Mouse (Mus musculus): ENCODE measurements at regions not wholly inside any gene's neighbourhood (a gene's known extent, or its start where the extent isn't known, plus 50 kb on each side); places are given as distances from the start of the nearest gene placed in this dataset.
A peak's percentile ranks its signal among the peaks of the same experiment; 100 is the strongest.

DNA sequence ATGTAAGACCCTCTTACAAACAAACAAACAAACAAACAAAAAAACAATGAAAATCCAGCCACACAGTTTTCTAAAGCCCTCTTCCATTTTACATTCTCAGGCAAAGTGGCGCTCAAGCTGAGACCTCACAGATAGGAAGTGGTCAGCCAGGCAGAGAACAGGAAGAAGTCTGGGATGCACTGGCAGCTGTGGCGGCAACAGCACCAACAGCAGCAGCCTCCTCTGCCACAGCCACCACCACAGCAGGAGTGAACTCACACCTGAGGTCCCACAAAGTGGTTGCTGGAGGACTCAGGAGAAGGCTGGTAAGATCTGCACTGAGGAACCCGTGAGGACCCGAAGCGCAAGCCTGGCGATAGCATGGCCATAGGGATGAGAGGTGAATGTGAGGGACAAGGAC lies 156.3 kb downstream of the Grm4 start:
- DNase-seq, result no peak

- no peak for DNase-seq
These were observed 156.9 kb downstream of the Grm4 start for GRCm38 (mm10) chr17:27364338-27364737.

GRCm38 (mm10) chr17:27363911-27364310 lies 157.3 kb downstream of the Grm4 start:
- no peak for DNase-seq

DNA sequence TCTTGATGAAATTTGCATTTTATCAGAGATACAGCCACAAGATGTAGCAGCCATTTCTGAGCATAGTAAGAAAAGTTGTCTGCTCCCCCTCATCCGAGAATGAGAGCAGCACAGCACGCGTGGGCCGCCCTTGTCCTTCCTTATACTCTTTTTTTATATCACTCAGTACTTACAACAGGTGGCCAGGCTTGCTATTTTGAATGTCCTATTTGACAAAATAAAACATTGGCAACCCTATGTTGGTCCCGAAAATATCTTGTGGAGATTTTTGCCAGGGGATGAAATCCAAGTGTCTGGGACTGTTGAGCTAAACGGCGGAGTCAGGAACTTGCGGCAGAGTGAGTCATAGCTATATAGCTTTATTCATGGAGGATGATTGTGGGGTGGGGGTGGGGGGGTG lies 158.0 kb upstream of the Lemd2 start:
- DNase-seq, result no peak

DNA sequence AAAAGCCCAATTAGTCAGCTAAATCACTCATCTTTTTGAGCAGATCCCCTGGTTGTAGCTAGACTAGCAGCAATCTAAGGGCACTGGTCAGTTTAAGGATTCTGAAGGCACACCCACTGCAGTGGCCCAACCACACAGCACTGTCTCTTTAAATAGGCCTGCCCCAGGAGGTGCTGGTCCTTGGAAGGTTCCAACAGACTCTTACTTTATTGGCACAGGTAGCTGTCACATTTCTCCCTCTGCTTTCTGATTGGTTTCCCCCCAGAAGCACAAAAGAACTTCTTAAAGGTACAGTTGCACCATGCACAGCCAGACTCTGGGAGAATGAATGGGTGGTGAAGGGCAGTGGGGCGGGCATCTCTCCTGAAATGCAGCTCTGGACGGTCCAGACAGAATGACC lies 157.1 kb upstream of the Lemd2 start:
- DNase-seq, result peak; percentile 27

- no peak for DNase-seq
These were observed 152.6 kb upstream of the Lemd2 start for GRCm38 (mm10) chr17:27356862-27357261.

DNA sequence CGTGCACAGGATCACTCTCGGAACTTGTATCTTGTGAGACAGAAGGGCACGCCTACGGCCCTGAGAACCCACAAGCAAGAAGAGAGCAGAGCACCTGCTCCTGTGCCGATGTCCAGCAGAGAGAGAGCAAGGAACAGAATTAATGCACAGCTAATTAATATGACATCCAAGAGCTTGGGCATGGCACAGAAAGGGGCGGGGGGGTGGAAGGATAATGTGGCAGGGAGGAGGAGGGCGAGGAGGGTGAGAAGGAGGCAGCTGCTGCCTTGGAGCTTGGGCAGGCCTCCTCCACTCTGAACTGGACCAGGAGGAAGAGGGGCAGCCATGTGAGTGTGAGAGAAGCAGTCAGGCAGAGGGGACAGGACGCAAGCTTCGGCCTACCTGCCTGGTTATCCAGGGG lies 151.4 kb upstream of the Lemd2 start:
- DNase-seq, result no peak

DNA sequence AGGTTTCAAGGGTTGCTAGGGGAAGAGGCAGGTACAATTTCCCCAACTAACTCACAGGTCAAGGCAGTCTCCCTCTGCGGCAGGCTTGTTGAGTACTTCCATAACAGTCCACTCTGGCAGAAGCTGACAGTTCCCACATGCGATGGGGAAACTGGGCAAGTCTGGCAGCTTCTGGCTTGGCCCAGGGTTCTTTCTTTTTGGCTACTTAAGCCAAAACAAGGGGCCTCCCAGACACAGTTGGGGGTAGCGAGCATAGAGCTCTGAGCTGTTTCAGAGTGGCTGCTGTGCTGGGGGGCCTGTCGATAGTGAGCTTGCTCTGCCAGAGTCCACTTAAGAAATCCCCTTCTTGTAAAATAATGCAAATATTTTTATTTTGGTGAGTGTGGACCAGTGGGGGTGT lies 150.8 kb upstream of the Lemd2 start:
- no peak for DNase-seq

GRCm38 (mm10) chr17:27349911-27350310 lies 145.6 kb upstream of the Lemd2 start:
- DNase-seq, result no peak

GRCm38 (mm10) chr17:27349432-27349831 lies 145.2 kb upstream of the Lemd2 start:
- DNase-seq, result no peak

GRCm38 (mm10) chr17:27341952-27342890 lies 138.0 kb upstream of the Lemd2 start:
- DNase-seq, result no peak

DNA sequence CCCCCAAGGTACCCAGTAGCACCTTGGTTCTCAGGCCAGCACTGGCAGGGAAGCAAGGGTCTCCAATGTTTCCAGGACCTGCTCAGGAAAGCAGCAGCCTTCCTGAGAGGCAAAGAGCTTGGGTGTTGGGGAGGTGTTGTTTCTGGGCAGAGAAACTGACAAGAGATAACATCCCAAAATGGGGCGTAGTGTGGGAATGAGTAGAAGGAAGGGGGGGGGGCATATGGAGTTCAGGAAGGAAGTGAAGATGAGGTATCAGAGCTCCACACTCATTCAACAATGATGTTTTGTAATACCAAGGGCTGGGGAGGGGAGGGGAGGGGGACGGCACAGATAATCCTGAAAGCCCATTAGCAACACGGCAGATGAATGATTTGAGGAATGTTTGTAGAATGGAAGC lies 135.6 kb upstream of the Lemd2 start:
- DNase-seq, result no peak

DNA sequence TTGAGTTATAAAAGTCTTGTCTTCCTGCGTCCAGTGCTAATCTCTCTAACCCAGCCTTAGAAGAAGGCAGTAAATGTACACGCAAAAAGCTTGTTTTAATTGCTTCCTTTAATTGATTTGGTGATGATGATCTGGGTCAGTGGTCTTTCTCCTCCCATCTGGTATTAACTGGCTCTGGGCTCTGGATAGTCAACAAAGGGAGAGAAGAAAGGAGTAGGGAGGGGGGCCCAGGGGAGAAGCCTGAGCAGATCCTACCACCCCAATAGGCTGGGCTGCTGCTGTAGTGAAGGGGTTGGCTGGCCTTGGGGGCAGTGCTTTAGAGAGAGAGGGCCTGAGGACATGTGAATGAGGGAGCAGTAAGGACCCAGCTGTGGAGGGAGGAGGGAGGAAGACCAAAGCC lies 135.0 kb upstream of the Lemd2 start:
- no peak for DNase-seq

DNA sequence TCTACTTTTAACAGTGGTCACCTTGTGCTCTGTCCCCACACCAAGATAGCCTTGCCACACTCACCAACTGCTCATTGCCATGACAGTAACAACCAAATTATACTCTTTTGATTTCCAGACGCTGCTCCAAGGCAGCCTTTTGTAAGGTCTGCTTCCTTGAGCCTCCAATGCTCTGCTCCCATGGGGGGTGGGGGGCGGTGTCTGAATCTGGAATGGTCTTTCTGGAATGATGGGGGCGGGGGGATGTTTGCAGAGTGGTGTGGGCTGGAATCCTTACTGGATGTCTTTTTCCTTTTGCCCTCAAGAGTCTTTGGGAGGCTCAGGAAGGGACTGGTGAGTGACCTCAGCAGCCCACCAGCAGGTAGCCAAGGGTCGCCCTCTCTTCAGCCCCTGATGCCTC lies 131.4 kb upstream of the Lemd2 start:
- no peak for DNase-seq

DNA sequence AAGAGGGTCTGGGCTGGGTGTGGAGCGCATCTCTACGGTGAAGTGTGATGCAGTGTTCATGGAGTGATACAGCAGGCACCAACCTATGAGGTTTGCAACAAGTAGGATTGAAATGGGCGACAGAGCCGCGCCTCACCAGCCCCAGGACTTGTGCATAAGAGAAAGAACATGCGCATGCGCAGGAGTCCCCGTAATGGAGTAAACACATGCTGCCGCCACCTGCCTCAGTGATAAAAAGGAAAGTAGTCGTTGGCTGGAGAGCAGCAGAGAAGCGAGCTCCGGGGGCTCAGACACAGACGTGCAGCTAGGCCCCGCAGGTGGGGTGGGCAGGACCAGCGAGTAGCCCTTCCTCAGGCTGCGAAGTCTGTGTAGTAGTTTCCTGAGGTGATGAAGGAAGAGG lies 129.3 kb upstream of the Lemd2 start:
- DNase-seq, result no peak

DNA sequence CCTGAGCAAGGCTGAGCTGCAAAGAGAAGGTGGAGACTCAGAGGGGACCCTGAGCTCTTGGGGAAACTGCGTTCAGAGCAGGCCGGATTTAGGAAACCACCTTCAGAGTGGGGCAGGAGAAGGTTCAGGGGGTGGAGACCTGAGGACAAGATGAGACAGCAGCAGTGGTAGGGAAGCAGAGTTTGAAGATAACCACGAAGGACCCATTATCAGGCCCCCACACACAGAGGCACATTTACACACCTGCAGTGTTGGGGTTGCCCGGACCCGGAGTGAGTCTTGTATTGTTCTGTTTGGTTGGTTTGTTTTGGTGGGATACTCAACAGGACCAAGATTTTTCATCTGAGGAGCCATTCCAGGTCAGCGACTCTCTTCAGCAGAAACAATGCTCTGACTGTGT lies 128.9 kb upstream of the Lemd2 start:
- no peak for DNase-seq

DNA sequence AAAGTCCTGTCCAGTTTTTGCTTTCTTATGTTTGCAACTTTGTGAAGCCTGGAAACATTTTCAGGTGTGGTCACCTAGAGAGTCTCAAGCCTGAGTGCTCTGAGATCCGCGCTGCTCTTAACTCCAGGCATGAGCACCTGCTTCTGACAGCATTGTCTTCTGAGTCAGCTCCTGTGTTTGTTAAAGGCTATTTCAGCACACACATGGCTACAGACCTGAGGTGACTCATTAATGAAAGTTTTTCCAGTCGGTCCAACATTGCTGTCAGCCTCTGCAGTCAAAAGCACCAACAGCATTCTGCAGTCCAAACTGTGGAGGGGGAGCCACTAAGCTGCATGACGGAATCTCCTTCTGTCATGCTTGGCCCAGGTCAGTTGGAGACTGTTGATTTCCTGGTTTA lies 127.8 kb upstream of the Lemd2 start:
- peak; percentile 49 for DNase-seq

GRCm38 (mm10) chr17:27331630-27332029 lies 127.4 kb upstream of the Lemd2 start:
- no peak for DNase-seq

GRCm38 (mm10) chr17:27329791-27330190 lies 125.5 kb upstream of the Lemd2 start:
- DNase-seq, result no peak

- DNase-seq, result no peak
These were observed 124.9 kb upstream of the Lemd2 start for GRCm38 (mm10) chr17:27329183-27329582.

DNA sequence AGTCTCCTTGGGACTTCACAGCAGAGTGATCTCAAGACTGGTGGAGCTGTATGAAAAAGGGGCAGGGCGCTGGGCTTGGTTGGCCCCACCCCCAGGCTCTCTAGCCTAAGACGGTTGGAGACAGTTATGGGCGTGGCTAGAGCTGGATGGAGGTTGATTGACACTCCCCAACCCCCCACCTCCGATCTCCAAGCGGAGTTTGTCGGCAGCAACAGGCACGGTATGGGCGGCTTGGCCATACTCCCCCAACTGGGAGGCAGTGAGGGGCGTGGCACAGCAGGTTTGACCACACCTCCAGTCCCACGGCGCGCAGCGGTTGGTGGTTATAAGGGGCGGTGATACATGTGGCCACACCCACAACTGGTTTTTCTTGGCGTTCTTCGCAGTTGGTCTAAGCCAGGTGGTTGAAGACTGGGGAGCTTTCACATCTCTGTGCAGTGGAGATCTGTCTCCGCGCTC lies 120.8 kb upstream of the Lemd2 start:
- peak; percentile 82 for DNase-seq

DNA sequence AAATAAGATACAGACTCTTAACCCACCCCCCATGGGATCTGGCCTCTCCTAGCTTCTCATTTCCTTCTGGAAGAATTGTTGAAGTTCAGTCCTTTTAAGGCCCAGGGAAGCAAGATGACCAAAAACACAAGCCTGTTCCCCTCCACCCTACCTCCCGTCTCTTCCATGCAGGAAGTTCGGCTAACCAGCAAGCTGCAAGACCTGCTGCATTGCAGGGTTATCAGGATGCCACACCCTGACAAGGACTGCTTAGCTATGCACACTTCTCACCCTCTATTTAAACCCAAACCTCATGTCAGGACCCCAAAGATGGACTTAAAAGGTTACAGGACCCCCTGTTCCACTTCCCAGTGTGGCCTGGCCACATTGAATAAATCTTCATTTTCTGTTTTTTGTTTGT lies 119.2 kb upstream of the Lemd2 start:
- peak; percentile 10 for DNase-seq

- DNase-seq, result no peak
These were observed 118.7 kb upstream of the Lemd2 start for GRCm38 (mm10) chr17:27322891-27323509.

GRCm38 (mm10) chr17:27318969-27319695 lies 114.9 kb upstream of the Lemd2 start:
- peak; percentile 61 for DNase-seq
